Mouse (Mus musculus): ENCODE measurements around the gene Cap2.
A peak's percentile ranks its signal among the peaks of the same experiment; 100 is the strongest.

The Cap2 gene

DNA sequence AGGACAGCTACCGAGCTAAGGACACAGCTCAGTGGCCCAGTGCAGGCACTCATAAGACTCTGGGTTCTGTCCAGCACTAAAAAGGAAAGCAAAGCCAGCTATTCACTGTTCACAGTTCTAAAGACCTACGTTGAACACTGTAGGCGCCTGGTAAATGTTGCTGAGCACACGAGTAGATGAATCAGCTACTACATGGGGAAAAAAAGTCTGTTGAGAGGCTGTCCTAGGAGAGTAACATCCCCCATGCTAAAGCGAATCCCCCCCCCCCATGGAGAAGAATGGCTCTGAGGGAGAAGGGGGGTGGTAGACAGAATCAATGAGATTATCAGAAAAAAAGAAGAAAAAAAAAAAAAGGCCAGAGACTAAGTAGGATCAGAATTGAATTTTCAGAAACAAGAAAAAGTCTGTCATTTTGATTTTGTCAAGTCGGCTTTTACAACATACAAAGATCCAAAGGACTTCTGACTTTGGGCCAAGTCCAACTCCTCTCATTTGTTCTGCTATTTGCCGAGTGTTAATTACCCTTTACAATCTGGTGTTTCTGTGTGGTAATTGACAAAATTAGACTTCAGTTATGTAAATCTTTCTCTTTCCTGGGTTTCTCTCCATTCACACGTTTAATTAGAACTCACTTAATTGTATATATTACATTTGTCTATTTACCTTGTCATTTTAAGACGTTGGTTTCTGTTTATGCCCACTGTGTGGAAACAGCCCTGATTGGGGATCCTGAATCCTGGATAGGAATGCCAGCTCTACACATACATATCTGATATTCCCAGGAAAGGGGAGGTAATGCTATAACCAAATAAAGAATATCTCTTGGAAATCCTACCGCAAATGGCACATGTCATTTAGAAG, 139.2 kb downstream of the Cap2 start:
- no peak for DNase-seq

DNA sequence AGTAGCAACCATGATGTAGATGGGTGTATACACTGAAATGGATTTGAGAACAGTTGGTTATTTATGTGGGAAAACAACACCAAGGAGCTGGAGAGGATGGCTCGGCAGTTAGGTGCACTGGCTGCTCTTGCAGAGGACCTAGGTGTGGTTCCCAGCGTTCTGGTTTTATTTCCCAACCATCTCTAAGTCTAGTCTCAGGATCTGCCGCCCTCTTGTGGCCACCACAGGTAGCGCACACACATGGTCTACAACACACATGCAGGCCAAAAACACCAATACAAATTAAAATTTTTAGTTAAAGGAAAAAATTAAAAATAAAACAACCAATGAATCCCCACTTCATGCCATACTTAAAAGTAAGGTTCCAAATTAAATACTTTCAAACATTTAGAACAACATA, 140.7 kb downstream of the Cap2 start:
- peak; percentile 19 for DNase-seq

DNA sequence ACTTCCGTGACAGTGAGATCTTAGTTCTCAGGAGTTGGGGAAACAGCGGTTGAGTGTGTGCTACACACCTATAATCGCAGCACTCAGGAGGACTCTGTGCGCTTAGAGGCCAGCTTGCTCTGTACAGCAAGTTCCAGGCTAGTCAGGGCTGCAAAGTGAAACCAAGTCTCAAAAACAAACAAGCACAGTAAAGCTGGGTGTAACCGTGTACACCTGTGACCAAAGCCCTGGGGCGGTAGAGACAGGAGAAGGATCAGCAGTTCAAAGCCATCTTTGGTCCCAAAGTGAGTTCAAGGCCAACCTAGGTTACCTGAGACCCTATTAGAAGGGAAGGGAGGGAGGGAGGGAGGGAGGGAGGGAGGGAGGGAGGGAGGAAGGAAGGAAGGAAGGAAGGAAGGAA, 142.5 kb downstream of the Cap2 start:
- DNase-seq = no peak

DNA sequence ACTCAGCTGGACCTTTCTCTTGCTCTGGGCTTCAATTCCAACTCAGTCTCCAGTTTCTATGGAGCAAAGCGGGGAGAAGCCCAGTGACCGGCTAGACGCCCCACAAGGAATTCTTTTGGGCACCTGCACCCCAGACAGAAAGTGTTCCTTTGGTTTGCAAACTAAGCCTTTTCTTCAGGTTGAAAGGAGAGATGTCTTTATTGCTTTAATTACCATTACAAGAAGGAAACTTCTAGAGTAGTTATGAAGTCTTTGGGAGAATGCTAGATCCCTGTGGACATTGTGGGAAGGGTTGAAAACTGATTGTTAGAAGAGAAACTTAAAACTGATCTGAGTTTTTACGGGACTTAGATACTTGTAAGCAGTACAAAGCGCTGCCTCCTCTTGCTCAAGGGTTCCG, 143.8 kb downstream of the Cap2 start:
- no peak for DNase-seq

DNA sequence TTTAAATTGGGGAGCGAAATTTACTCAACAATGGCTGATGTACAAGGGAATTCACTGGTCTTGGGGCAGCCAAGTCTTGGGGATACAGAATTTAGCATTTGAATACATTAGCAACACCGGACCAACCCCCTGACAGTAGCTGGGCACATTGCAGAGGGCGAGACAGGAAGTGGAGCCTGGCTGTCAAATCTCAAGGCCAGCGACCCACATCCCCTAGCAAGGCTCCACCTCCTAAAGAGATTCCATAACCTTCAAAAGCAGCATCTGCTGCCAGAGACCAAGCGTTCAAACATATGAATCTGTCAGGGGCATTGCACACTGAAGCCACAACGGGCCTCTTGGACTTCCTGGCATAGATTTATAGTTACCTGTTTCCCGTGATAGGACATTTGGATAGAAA, 150.2 kb downstream of the Cap2 start:
- no peak for DNase-seq

DNA sequence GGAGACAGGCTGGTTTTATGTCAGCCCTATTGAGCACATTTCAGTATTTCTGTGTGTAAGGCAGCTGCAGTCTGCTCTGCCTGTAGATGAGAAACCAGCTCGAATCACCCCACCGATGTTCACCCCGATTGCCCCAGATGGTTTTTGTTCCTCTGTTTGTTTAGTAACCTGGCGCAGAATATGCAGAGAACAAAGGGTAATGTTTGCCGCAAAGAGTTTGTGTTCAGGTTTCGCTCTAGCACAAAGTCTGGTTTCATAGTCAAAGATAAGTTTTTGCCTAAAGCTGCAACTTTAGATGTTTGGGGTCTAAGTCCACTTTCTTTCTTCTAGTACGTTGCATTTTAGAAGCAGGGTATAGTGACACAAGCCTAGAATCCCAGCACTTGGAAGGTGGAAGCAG, 151.0 kb downstream of the Cap2 start:
- DNase-seq = no peak

DNA sequence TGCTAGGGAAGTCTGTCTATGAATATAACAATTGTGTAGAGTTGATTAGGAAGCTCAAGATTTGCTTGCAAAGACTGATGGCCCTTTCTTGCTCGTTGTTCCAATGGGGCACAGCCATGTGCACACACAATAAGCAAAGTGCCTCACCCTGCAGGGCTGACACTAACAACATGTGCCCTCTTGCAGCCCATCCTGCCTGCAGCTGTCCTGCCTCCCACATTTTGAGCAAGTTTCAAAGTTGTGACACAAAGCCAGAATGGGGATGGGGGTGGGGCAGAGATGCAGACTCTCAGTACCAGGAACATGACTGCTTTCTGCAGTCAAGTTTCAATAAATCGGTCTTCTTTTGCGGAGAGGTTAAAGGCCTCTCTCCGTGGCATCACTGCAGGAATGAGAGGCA, 152.0 kb downstream of the Cap2 start:
- DNase-seq = no peak

DNA sequence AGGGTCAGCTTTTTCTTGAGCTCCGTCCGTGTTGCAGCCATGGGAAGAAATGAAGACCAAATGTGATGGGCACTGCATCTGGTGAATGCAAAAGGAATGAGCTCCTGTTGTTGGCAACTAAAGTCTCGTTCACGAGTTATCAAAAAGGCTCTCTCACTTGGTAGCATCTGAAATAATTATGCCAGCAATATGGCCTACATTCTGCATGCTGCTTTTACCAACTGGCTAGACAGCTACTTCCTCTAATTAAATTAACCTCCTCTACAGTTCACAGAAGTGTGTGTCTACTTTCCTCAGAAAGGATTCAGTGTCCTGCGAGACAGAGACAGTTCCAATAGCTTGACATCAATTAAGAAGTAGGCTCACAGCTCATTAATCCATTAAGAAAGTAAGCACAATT, 152.9 kb downstream of the Cap2 start:
- no peak for DNase-seq

DNA sequence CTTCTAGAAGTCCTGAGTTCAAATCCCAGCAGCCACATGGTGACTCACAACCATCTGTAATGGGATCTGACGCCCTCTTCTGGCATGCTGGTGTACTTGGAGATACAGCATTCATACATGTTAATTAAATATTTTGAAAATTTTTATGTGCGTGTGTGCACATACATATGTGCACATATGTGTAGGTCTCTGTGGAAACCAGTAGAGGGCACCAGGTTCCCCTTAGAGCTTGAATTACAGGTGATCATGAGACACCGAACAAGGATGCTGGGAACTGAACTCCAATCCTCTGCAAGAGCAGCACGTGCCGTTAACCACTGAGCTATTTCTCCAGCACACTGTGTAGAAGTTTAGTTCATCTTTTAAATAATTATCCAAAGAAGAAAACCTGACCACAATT, 157.6 kb downstream of the Cap2 start:
- DNase-seq = no peak

DNA sequence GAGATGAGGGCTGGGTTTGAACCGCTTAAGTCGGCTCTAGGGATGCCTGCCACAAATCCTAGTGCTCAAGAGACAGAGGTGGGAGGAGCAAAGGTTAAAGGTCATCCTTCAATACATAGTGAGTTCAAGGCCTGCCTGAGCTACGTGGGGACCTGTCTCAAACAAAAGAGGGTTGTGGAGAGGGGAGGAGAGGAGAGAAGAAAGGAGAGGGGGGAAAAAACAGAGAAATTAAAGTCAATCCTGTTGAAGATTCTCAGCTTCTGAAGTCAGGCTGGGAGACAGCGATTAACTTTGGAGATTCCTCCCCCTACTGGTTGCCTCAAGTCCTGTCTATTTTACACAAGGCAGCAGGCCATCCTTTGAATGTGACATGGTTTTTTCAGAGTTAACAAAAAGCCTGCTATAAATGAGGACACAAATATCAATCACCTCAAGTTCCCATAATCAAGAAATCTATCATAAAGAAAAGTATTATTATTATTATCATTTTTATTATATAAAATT, 161.9 kb downstream of the Cap2 start:
- peak in 1 of 2 experiments; percentile 22 for DNase-seq

DNA sequence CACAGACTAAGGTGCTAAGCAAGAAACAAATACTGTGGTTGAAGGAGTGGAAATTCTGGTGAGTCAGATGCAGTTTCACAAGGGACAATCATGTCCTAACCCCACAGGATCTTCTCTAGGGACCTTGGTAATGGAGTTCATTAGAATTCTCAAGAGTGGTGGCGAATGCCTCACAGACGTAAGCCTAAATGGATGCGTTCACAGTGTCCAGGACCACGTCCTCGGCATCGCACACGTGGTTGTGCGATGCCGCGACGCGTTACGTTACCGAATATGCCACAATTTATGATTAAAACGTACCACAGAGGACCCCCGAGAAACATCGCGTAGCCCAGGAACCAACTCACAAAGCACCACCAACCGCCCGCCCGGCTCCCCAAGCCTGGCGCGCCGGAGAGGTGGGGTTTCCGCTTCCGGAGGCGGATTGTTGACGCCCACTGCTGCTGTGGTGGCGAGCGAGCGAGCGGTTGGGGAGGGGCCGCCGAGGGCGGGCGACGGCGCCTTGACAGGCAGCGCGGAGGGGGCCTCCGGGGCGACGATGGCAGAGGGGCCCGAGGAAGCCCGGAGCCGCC, 167.5 kb downstream of the Cap2 start, which contains the start of gene Fam8a1:
Fam8a1 (plus strand) TSS at position 475 of the 572 bp plus-strand sequence.
- peak; percentile 93 to 95 for DNase-seq

DNA sequence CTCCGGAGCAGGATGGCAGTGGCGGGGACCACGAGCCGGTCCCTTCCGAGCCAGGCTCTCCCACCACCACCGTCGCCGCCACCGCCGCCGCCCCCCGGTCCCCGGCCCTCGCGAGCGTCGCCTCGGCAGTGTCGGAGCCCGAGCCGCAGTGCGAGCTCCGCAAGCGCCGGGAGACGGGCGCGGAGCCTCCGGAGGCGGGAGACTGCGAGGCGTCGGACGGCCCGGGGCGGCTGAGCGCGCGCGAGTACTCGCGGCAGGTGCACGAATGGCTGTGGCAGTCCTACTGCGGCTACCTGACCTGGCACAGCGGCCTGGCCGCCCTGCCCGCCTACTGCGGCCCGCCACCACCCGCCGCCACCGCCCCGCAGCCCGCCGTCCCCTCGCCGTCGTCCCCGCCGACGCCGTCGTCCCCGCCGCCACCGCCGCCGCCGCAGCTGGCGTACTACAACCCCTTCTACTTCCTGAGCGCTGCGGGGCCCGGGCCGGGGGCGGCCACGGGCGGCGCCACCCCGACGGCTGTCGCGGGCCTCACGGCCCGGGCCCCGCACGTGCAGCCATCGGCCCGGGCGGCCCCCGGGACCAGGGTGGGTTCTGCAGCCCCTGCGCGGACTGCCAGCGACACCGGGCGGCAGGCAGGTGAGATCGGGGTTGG, 168.1 kb downstream of the Cap2 start:
- peak; percentile 43 to 62 for DNase-seq

DNA sequence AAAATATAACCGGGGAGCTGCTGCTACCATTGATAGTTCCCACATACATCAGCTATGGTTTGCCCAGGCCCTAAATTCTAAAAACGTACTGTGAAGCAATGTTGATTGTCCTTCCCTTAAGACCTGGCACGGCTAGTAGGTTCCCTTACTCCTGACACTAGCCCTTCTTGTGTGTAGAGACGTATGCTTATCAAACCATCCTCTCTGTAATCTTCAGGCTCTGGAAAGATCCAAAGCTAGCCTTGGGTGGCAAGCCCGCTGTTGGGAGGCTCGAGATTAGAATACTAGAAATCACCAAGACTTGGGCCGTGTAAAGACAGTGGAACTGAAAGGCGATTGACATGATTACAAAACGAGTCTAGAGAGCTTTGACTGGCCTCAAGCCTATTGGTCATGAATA, 168.9 kb downstream of the Cap2 start:
- DNase-seq = no peak

DNA sequence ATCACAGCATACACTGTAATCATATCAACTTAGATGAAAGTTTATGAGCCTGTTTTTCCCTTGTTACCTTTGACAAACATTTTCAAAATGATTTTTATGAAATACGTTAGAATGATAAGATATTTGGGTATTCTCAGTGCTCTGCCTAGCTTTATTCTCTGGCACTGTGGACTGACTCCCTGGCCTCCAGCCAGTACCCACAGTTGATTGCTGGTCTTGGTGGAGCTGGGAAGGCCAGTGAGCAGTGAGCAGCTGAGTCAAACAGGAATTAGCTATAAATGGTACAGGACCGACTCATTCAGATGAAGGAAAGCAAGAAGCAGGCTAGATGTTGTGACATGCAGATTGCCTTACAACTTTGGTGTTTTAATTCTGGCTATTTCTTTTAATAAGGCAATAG, 173.0 kb downstream of the Cap2 start:
- DNase-seq = no peak

DNA sequence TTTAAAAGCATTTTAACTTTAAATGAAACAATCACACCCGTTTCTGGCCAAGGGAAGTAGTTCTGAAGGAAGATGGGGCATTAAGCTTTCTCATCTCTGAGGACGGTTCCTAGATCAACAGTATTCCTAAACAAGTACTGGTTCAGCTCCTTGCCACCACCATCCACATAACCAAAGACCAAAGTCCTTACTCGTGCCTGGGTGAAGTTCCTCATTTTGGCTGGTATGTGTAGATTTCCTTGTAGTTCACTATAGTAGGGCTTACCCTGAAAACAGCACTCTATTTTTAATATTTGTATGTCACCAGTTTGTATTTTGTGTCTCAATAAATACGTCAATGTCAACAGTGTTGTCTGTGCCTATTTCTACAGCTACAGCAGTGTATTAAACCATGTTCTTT, 176.1 kb downstream of the Cap2 start:
- DNase-seq = no peak

DNA sequence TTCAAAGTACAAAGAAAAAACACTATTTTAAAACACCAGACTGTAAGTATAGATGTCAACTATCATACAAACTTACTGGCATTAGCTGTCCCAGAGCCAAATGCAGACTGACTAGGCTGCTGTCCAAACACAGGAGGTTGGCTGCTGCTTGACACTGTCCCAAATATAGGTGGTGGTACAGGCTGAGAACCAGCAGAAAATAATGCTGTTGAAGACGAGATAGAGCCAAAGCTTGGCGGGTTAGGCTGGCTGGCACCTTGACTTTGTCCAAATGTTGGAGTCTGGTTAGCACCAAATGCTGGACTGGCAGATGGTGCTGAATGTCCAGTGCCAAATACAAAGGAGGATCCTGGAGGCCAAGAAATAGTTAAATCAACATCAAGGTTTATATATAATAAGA, 181.3 kb downstream of the Cap2 start:
- DNase-seq = no peak

DNA sequence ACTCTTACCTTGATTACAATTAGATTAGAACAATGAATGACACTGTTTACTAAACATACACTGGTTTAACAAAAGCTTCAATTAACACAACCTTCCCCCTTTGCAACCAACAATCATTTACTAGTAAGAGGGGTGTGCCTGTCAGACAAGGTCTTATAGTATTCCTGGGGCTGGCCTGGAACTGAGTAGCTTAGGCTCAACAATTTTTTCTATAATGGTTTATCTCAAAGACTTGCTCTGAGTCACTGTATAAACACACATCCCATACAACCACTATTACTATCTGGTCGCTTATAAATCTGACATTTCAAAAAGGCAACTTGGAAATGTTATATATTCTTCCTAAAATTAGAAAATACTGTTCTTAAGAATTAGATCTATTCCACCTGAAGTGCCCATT, 181.7 kb downstream of the Cap2 start:
- DNase-seq = no peak

DNA sequence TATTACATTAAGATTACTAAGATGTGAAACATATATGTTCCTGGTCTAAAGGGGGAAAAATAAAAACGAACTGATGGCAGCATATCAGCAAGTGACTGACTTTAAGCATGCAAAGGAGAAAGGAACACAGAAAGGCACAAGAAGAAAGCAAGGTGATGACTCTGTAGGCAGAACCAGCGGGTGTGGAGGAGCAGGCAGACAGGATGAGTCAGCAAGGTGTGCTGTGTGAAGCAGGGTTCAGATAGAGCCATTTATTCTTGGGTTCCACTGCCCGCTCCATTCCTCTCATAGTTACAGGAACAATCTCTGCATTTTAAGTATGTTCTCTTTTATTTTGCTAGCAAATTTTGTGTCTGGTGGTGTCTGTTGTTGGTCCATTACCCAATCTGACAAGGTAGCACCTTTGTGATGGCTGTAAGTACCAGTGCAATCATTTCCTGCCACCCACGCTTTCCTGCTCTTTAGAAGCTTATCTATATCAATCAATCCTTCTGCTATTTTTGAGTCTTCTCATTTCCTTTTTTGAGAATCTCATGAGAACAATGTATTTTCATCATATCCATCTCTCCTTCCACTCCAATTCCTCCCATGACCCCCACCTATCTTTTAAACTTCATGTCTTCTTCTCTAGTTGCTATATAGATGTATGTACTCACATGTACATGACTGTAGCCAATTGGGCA, 189.1 kb downstream of the Cap2 start:
- DNase-seq = no peak

DNA sequence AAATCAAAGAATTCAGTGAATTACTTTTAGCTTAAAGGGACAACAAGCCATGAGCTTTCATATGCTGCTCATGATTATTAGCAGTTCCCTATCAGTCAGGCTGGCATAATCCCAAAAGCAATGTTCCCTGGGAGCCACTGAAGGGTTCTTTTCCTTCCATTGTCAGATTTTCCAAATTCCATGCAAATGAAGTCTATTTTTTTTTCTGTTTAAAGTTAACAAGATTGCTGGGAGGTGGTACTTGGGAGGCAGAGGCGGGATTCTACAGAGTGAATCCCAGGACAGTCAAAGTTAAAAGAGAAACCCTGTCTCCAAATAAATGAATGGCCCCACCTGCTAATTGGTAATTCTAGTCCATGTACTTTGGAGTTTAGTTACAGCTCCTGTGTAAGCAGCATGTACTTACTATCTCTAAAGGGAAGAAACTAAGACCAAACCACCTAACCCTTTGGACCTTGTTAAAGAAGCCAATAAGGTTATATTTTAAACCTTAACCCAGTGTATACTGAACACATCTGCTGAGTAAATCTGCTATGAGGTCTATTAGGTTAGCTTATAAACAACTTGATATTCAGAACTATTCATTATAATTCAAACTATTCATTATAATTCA, 193.8 kb downstream of the Cap2 start:
- DNase-seq = no peak

DNA sequence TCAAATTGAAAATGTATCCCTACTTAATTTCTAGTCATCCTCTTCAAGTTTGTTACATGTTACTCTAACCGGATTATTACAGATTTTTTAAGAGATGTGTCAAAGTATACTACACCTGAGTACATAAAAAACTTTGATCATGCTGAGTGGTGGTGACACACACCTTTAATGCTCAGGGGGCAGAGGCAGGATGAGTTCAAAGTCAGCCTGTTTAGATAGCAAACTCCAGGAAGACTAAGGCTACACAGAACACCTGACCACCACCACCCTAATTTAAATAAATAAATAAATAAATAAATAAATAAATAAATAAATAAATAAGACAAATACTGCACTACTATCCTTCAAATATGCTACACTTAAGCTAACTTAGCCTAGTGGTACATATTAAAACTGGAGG, 194.3 kb downstream of the Cap2 start:
- no peak for DNase-seq

DNA sequence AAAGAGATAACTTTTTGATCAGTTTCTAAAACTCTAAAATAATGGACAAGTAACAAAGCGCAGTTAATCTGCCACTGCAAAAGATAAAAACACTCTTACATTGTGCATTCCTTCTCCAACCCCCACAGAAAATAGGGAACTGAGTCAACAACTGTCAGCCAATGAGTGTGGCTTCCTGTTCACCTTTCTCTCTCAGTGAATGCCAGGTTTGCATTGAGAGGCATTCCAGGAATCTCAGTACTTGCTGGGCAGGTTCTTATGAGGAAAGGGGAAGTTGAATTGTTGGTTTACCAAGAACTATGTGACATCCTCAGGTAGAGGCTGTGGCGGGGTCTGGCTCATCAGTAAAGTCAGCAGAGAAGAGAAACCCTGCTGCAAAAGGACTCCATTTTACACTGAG, 195.1 kb downstream of the Cap2 start:
- no peak for DNase-seq

DNA sequence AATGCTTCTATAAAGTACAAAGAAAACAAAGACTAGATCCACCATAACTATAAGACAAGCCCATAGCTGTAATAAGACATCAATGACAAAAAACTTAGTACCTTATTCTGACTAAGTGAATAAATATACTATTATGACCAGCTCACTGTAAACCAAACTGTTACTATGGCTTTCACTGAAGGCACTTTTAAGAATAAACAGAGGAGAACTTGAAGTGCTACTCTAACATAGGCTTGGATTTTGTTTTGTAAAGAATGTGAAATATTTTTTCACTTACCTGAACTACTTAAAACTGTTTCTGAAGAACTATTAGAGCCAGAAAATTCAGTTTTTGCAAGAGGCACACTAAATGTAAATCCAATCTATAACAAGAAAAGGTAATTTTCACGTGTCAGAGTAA, 197.7 kb downstream of the Cap2 start:
- no peak for DNase-seq

Measured in kidney, postnatal 4 days (tissue).